Mouse (Mus musculus) brain, embryonic 14.5 days (tissue): Measurements from ENCODE around the gene Cep95. TPM values are rescaled to one million over a fixed set of nuclear protein-coding genes. Genes with fewer than 3 reads are reported as not detected.

Experiments used
- DNase-seq: peaks from one replicate; pipeline ENCODE4 v3.0.0-alpha.2; 2011; ENCODE audit warnings: low read depth
- CTCF ChIP-seq: fragments of 200-500 bp; IDR thresholded peaks from 2 replicates; pipeline ENCODE4 v1.5.1; 2012; ENCODE audit warnings: inconsistent platforms, mild to moderate bottlenecking, moderate library complexity, borderline replicate concordance; ENCODE audit not compliant: insufficient read depth, insufficient read length; ENCODE audit errors: extremely low read depth
- POLR2A ChIP-seq: fragments of 200-500 bp; IDR thresholded peaks from 2 replicates; pipeline ENCODE4 v1.6.1; 2012; ENCODE audit warnings: mild to moderate bottlenecking, inconsistent platforms, borderline replicate concordance; ENCODE audit not compliant: poor library complexity, insufficient read depth, insufficient read length, severe bottlenecking; ENCODE audit errors: extremely low read depth
- polyA plus RNA-seq: library from polyadenylated mRNA; depleted of rRNA; stranded (reverse); fragments of >200 nt; gene quantifications from 2 replicates; pipeline ENCODE4 v1.2.3, GENCODE M21; 2012

The Cep95 gene
- polyA plus RNA-seq, 1 experiment = 20.3 TPM

DNA sequence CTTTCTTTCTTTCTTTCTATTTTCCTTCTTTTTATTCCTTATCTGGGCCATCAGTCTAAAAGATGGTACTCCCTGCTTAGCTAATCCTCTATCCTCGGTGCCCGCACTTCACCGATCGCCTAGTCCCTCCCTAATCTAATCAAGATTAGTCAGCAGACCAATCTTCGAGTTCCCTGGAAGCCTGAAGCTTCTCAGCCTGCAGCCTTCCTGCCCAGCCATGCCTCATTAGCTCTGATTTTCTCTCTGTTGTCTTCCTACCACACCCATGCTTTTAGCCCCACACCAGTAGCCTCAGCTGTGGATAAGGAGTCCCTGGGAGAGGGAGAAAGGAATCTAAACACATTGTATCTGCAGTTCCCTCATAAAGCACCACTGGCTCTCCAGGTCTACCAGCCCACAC, 33.5 kb upstream of the Cep95 start:
- no peak for TF ChIP-seq CTCF
- no peak for TF ChIP-seq POLR2A
- DNase-seq = no peak

DNA sequence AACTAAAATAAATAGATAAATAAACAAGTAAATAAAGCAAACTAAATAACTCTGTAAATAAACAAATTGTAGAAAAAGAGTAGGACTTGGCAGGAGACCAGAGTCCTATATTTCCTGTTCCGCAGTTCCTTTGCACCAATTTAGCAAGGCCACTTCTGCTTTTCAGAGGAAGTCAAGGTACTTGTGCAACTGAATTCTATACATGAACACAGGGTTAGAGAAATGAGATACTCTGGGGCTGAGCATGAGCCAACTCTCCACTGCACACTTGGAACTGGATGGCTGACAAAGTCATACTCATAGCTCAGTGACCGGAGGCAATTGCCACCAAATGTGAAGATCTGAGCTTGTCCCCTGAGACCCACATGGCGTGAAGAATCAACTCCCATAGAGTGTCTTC, 30.0 kb upstream of the Cep95 start:
- DNase-seq = no peak
- TF ChIP-seq POLR2A = no peak
- no peak for TF ChIP-seq CTCF

DNA sequence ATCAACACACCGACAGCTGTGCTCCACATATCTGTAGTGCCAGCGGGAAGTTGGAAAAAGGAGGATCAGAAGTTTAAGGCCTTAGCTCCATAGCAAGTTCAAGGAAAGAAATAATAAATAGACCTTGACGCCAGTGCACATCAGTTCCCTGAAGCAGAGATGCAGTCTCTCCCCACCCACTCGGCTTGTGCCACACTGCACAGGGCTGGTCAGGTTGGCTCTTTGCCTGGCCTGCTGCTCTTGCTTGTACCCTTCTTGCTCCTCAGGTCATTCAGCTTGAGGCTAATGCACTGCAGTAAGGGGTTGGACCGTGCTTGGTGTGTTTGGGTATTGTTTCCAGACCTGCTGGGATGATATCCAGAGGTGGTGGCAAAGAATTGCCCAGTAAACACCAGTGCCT, 28.5 kb upstream of the Cep95 start:
- DNase-seq = no peak

DNA sequence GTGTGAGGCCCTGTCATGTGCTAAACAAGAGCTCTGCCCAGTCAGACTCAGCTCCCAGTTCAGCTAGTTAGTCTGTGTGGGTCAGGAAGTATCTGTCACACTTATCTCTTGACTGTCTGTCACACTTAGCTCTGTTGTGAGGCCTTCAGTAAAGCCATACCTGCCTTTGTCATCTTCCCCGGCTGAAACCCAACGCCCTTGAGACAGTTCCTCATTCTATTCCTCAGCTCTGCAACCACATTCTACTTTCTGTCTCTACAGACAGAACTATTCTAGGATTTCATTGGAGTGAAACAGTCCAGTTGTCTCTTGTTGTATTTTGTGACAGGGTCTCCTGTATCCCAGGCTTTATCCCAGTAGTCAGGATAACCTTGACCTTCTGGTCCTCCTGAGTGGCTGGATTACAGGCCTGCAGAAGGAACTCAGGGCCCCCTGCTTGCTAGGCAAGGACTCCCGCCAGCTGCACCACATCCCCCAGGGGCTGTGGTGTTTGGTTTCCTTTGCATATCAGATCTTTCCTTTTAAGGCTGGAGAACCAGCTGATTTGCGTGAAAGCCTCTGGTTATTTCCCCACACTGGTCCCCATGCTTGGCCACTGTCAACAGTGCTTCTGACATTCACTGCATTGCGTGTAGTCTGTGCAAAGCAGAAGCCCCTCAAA, 26.8 kb upstream of the Cep95 start:
- DNase-seq = peak; percentile 21
- TF ChIP-seq POLR2A (no peak), CTCF (no peak)

More for the DNA sequence above, 28.5 kb upstream of the Cep95 start:
- no peak for TF ChIP-seq CTCF
- no peak for TF ChIP-seq POLR2A

DNA sequence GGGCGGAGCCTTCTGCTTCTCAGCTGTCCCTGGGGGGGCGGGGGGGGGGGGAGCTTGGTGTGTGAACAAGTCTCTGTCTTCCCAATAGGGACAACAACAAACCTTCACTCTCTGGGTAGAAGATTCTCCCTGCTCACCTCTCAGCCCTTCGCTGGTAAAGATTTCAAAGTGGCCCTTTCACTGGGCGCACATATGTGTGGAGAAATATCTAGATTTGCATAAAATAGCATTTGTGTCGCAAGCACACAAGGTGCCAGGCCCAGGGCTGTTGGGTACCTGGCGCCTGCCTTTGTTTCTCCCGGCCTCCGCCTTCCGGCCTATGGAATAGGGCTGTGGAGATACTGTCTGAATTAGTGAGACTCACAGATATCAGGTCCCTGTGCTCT, 26.3 kb upstream of the Cep95 start:
- DNase-seq = no peak
- no peak for TF ChIP-seq POLR2A
- TF ChIP-seq CTCF = no peak

DNA sequence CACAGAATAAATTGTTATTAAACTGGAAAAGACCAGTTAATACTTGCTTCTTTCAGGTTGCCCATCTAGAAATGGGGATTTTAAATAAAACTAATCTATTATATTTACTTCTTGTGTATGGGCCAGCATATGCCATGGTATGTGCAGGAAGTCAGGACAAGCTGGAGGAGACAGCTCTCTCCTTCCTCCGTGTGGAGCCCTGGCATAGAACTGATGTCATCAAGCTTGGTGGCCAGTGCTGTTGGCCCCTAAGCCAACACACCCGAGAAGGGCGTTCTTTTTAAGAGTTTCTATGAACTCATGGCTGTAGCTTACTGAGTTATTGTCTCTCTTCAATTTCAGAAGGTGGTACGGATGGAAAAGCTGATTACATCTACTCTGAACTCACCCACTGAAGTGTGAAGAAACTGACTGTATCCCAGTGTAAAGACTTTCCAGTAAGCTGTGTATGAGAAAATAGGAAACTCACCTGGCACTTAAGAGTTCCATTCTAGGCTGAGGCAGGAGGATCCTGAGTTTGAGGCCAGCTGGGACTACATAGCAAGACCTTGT, 22.4 kb upstream of the Cep95 start:
- no peak for TF ChIP-seq POLR2A
- TF ChIP-seq CTCF = no peak
- DNase-seq = no peak

DNA sequence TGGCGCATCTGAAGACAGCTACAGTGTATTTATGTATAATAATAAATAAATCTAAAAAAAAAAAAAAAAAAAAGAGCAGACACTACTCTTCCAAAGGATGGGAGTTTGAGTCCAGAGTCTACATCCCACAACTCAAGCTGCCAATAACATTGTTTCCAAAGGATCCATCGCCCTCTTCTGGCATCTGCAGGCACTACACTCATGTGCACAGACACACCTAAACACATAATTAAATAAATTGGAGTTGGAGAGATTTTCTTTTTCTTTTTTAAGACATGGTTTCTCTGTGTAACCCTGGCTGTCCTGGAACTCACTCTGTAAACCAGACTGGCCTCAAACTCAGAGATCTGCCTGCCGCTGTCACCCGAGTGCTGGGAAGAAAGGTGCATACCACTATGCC, 21.5 kb upstream of the Cep95 start:
- TF ChIP-seq POLR2A (no peak), CTCF (peak; percentile 14; the same call in 1 of the 2 replicates)
- no peak for DNase-seq

DNA sequence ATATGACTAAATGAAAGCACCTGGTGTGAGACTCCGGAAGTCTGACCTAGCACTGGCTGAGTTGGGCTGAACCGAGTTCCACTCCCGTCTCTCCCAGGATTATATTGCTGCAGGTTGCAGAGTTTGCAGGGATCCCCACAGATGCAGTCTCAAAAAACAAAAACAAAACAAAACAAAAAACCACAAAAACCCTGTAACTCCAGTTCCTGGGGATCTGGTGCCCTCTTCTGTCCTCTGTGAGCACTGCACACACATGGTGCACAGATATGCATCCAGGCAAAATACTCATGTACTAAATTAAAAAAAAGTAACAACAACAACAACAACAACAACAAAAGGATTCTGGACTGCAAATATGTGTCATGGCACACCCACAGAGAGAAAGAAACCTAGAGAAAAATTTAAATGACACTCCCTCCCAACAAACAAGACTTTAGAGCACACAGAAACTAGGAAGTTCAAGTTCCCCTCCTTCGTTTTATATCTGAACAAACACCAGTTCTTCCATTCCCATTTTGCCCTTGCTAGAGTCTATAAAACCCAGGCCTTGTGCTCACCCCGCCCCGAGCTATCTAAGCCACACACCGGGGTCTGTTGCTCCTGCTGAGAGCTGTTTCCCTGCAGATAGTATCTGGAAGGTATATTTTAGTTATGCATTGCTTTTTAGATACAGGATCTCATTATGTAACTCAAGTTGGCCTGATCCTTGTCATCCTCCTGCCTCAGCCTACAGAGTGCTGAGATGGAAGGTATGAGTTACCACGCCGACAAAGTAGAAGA, 18.7 kb upstream of the Cep95 start:
- TF ChIP-seq CTCF = peak; percentile 46; the same call in 1 of the 2 replicates
- no peak for TF ChIP-seq POLR2A
- no peak for DNase-seq

DNA sequence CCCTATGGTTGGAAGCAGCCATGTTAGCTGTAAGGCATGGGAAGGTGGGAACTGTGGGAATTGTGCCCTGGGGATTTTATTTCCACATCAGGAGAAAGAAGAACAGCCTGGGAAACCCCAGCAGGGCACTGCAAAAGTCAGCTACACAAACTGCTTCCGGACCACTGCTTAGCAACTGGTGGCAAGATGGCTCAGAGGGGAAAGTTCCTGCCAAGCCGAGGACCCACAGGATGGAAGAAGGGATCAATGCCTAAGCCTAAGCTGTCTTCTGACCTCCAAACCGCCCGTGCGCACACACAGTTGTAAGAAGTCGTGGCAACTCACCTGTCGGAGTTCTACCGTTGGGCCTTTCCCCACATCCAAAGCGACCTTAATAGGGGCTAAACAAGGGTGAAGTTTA, 16.0 kb upstream of the Cep95 start:
- DNase-seq = no peak
- TF ChIP-seq POLR2A (no peak), CTCF (no peak)

DNA sequence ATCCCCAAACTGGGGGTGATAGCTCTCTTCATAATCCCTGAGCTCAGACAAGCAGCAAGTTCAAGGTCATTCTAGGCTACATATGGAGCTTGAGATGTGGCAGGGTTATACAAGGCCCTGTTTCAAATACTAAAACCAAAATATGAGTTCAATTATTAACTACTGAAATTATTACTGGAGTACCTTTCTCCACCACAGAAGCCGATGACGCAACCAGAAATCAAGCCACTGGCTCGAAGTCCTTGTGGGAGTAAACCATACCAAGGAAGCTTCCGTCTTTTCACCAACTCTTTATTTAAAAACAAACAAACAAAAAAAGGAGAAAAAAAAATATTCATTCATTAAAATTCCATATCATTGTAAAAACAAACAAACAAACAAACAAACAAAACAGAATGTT, 12.1 kb upstream of the Cep95 start:
- no peak for TF ChIP-seq CTCF
- no peak for TF ChIP-seq POLR2A
- no peak for DNase-seq

DNA sequence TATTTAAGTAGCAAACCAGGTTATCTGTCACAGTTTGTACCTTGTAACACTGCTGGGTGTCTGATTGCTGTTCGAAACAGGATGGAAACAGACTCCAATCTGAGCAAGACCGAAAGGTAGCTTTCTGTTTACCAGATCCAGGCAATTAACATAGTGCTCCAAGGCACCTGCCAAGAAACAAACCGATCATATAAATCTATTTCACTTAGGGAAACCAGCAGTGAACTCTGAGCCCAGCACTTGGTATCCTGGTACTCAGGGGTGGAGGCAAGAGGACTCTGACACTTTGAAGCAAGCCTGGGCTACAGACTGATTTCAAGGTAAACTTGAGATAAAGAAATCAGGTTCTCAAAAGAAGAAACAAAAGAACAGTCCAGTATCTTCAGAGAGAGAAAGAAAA, 11.7 kb upstream of the Cep95 start:
- DNase-seq = no peak
- TF ChIP-seq POLR2A = no peak
- TF ChIP-seq CTCF = no peak

DNA sequence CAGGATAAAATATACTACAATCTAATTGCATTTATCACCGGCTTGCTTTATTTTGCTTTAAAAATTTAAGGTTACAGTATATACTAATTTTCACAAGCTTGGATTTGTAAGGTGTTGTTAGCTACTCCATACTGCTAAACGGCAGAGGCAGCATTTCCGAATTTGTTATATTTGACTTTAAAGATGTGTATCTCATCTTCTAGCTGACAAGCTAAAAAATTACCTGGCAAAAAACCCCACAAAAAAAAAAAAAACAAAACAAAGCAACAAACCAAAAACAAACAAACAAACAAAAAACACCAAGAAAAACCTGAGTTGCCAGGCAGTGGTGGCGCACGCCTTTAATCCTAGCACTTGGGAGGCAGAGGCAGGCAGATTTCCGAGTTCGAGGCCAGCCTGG, 10.9 kb upstream of the Cep95 start:
- DNase-seq = no peak
- no peak for TF ChIP-seq POLR2A
- no peak for TF ChIP-seq CTCF
